Mouse (Mus musculus) testis, adult 2 months (tissue): ENCODE measurements around the gene Hist1h2bg. TPM values are rescaled to one million over a fixed set of nuclear protein-coding genes. Genes with fewer than 3 reads are reported as not detected.
"Not testable (repeated sequence)": the region's sequence is repeated elsewhere in the genome, so short reads cannot be mapped to it uniquely, and the experiment has no call there.

Experiments used
- H3K27ac ChIP-seq: fragments of 200-500 bp; 2 replicates; pipeline ENCODE4 v1.5.1; 2012; ENCODE audit warnings: low read depth, low read length; ENCODE audit not compliant: control insufficient read depth, insufficient read depth
- H3K27me3 ChIP-seq: fragments of 200-500 bp; 2 replicates; pipeline ENCODE4 v1.6.1; 2012; ENCODE audit warnings: mild to moderate bottlenecking, low read length, moderate library complexity; ENCODE audit not compliant: control insufficient read depth, insufficient read depth
- H3K36me3 ChIP-seq: fragments of 200-500 bp; 2 replicates; pipeline ENCODE4 v1.6.1; 2012; ENCODE audit warnings: mild to moderate bottlenecking, low read length; ENCODE audit not compliant: control insufficient read depth, insufficient read depth
- H3K4me1 ChIP-seq: fragments of 200-500 bp; 2 replicates; pipeline ENCODE4 v1.6.1; 2012; ENCODE audit warnings: low read length; ENCODE audit not compliant: control insufficient read depth, insufficient read depth
- H3K4me3 ChIP-seq: fragments of 200-500 bp; 2 replicates; pipeline ENCODE4 v1.5.1; 2012; ENCODE audit warnings: low read depth, mild to moderate bottlenecking, low read length, moderate library complexity, mixed read lengths; ENCODE audit not compliant: control insufficient read depth
- CTCF ChIP-seq: fragments of 200-500 bp; IDR thresholded peaks from 2 replicates; pipeline ENCODE4 v1.5.1; 2012; ENCODE audit warnings: low read depth, mild to moderate bottlenecking, inconsistent platforms, low read length, moderate library complexity; ENCODE audit not compliant: control insufficient read depth, insufficient read depth, insufficient replicate concordance
- POLR2A ChIP-seq: fragments of 200-500 bp; IDR thresholded peaks from 2 replicates; pipeline ENCODE4 v1.6.1; 2012; ENCODE audit warnings: low read depth, mild to moderate bottlenecking, inconsistent platforms, low read length, moderate library complexity; ENCODE audit not compliant: control insufficient read depth
- polyA plus RNA-seq: library from polyadenylated mRNA; depleted of rRNA; stranded (reverse); fragments of >200 nt; gene quantifications from 2 replicates; pipeline ENCODE4 v1.2.3, GENCODE M21; 2012

The Hist1h2bg gene
- polyA plus RNA-seq, 1 experiment = 7.8 TPM

- no peak for TF ChIP-seq POLR2A
- no peak for TF ChIP-seq CTCF
- Histone ChIP-seq H3K27me3 (no peaks in the 10 kb centered on the region), H3K36me3 (no peaks in the 10 kb centered on the region), H3K4me1 (peaks cover 3% of the 10 kb centered on the region), H3K27ac (no peak overlapping the region), H3K4me3 (no peak overlapping the region)
Measured at GRCm38 (mm10) chr13:23554393-23554792, 16.8 kb upstream of the Hist1h2bg start.

DNA sequence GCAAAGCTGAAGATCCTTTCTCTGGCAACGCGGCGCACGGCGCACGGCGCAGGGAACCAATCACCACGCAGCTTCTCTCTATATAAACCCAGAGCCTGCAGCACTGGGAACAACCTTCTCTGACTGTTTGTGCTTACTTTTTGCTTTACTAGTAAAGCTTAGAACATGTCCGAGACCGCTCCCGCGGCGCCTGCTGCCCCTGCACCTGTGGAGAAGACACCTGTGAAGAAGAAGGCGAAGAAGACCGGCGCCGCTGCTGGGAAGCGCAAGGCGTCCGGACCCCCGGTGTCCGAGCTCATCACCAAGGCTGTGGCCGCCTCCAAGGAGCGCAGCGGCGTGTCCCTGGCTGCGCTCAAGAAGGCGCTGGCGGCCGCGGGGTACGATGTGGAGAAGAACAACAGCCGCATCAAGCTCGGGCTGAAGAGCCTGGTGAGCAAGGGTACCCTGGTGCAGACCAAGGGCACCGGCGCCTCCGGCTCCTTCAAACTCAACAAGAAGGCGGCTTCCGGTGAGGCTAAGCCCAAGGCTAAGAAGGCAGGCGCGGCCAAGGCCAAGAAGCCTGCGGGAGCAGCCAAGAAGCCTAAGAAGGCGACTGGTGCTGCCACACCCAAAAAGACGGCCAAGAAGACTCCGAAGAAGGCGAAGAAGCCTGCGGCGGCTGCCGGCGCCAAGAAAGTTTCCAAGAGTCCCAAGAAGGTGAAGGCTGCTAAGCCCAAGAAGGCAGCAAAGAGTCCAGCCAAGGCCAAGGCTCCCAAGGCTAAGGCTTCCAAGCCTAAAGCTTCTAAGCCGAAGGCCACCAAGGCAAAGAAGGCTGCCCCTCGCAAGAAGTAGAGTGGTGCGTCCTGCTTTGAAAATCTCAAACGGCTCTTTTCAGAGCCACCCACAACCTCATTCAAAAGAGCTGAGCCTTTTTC lies 16.0 kb upstream of the Hist1h2bg start:
- Histone ChIP-seq H3K27me3 (no peaks in the 10 kb centered on the region), H3K4me1 (peaks cover 3% of the 10 kb centered on the region), H3K36me3 (no peaks in the 10 kb centered on the region)

DNA sequence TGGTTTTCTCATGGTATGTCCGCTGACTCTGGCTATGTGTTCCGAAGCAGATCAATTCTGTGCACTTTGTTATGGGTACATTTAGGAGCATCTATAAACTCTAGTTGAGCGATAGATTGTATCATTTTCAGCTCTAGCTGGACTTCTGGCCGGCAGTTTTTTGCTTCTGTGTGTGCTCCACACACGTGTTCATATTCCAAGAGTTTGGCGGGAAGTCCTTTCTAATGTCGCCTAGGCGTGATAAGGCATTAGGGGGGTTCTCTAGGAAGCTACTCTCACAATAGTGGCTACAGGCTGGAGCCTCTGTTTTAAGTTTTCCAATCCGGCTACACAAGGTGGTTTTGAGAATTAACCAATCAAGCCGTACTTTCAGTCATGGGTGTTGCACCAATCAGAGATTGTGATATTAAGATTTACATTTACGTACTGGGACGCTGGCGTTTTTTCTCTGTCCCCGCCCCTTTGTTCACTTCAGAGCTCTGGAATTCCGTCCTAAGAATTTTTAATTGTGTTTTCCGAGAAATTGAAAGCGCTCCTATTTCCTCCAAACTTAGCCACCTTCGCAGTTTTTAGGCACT lies 15.3 kb upstream of the Hist1h2bg start:
- H3K4me3 ChIP-seq = peak overlapping the region; percentile 66
- peak overlapping the region; percentile 76 for H3K27ac ChIP-seq
- peaks cover 3% of the 10 kb centered on the region for H3K4me1 ChIP-seq
- H3K36me3 ChIP-seq = no peaks in the 10 kb centered on the region
- H3K27me3 ChIP-seq = no peaks in the 10 kb centered on the region
- TF ChIP-seq CTCF (no peak), POLR2A (no peak)

More for the DNA sequence above, 16.0 kb upstream of the Hist1h2bg start:
- TF ChIP-seq POLR2A (peak; percentile 39; the same call in 1 of the 2 replicates), CTCF (no peak)
- peak overlapping the region; percentile 76 for H3K27ac ChIP-seq
- H3K4me3 ChIP-seq = peak overlapping the region; percentile 66

DNA sequence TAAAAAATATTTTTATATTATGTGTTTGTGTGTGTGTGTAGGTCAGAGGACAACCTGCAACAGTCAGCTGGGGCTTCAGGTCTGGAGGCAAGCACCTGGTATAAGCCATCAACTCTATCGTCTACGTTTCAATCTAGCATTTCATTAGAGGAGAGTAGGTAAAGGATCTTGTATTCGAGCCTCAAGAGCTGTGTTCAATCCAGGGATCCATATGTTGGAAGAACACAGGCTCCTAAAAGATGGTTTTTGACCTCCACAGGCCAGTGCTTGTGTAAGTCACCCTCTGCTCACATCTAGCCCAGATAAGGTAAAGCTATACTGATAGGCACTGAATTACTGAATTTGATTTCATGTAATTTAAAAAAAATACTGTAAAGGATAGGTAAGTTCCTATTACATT lies 14.3 kb upstream of the Hist1h2bg start:
- no peak for TF ChIP-seq POLR2A
- TF ChIP-seq CTCF = no peak
- Histone ChIP-seq H3K4me3 (no peak overlapping the region; the same call in 1 of the 2 replicates), H3K27me3 (no peaks in the 10 kb centered on the region), H3K36me3 (no peaks in the 10 kb centered on the region), H3K27ac (no peak overlapping the region), H3K4me1 (no peaks in the 10 kb centered on the region; the same call in 1 of the 2 replicates)

GRCm38 (mm10) chr13:23560699-23561098 lies 10.5 kb upstream of the Hist1h2bg start:
- H3K27ac ChIP-seq, H3K36me3 ChIP-seq, H3K4me3 ChIP-seq, H3K27me3 ChIP-seq, H3K4me1 ChIP-seq: not testable (repeated sequence)

- H3K27ac ChIP-seq, H3K27me3 ChIP-seq, H3K4me1 ChIP-seq, H3K4me3 ChIP-seq, H3K36me3 ChIP-seq: not testable (repeated sequence)
Measured at GRCm38 (mm10) chr13:23561531-23561882, 9.7 kb upstream of the Hist1h2bg start.

- peak; percentile 83 for TF ChIP-seq POLR2A
- H3K27ac ChIP-seq = peak within 1 kb of the TSS; percentile 75
- H3K36me3 ChIP-seq, H3K4me1 ChIP-seq, H3K27me3 ChIP-seq: not testable (repeated sequence)
- H3K4me3 ChIP-seq = peak within 1 kb of the TSS; percentile 81
Measured at GRCm38 (mm10) chr13:23561883-23562659, 9.1 kb upstream of the Hist1h2bg start, which contains the start of gene Hist1h3e. Hist1h3e (minus strand) TSS chr13:23562369.
